Mouse (Mus musculus) CH12.LX (cell line): ENCODE measurements around the gene Atn1. TPM values are rescaled to one million over a fixed set of nuclear protein-coding genes. Genes with fewer than 3 reads are reported as not detected.
A peak's percentile ranks its signal among the peaks of the same experiment; 100 is the strongest.

Experiments used
- DNase-seq: peaks from one replicate; pipeline ENCODE4 v3.0.0-alpha.2; 2013; ENCODE audit errors: extremely low read depth
- H3K27ac ChIP-seq: 2 replicates; pipeline ENCODE4 v1.5.1; 2012; ENCODE audit warnings: low read depth, mild to moderate bottlenecking, control low read depth, moderate library complexity; ENCODE audit not compliant: insufficient read depth
- H3K27me3 ChIP-seq: replicated peaks from 2 replicates; pipeline ENCODE3; 2012; ENCODE audit warnings: inconsistent platforms
- H3K36me3 ChIP-seq, 2 experiments: replicated peaks in 1 of 2; 2 replicates each; pipeline versions ENCODE3 to v1.6.1; 2012; ENCODE audit warnings: inconsistent platforms in 1 of 2, low read length in 1 of 2, mild to moderate bottlenecking in 1 of 2, mixed read lengths in 1 of 2, moderate library complexity in 1 of 2; ENCODE audit not compliant: control insufficient read depth in 1 of 2, insufficient read depth in 1 of 2
- H3K4me1 ChIP-seq, 2 experiments: 2 replicates each; pipeline ENCODE4 v1.6.1; 2012; ENCODE audit warnings: inconsistent platforms in 1 of 2, moderate library complexity in 1 of 2; ENCODE audit not compliant: insufficient read depth in 2 of 2, control insufficient read depth in 1 of 2
- H3K4me2 ChIP-seq: 2 replicates; pipeline ENCODE4 v1.6.1; 2012; ENCODE audit warnings: low read depth, mild to moderate bottlenecking, control low read depth; ENCODE audit not compliant: poor library complexity, insufficient read depth, severe bottlenecking
- H3K4me3 ChIP-seq, 3 experiments: fragments of 150-350 bp in 1 of 3; sonication (generic) in 1 of 3; replicated peaks in 1 of 3; 2 replicates each; pipeline versions ENCODE3 to v1.5.1; 2011 to 2012; ENCODE audit warnings: low read depth in 2 of 3, low read length in 2 of 3, mild to moderate bottlenecking in 2 of 3, moderate library complexity in 2 of 3, control low read depth in 1 of 3, improper control_type of control experiment in 1 of 3, inconsistent platforms in 1 of 3, mixed read lengths in 1 of 3; ENCODE audit not compliant: poor library complexity in 1 of 3
- H3K79me2 ChIP-seq: replicated peaks from 2 replicates; pipeline ENCODE4 v1.6.1; 2012; ENCODE audit warnings: mild to moderate bottlenecking, moderate library complexity; ENCODE audit not compliant: control insufficient read depth, poor library complexity, insufficient read depth, severe bottlenecking; ENCODE audit errors: extremely low read depth
- H3K9ac ChIP-seq: 2 replicates; pipeline ENCODE4 v1.6.1; 2012; ENCODE audit warnings: low read depth, mild to moderate bottlenecking, control low read depth, moderate library complexity; ENCODE audit not compliant: insufficient read depth
- H3K9me3 ChIP-seq: replicated peaks from 2 replicates; pipeline ENCODE3; 2012; ENCODE audit warnings: low read length, inconsistent platforms, mixed read lengths
- BHLHE40 ChIP-seq: IDR thresholded peaks from 2 replicates; pipeline ENCODE4 v1.6.1; 2011; ENCODE audit warnings: mild to moderate bottlenecking, low read depth, low read length, improper control_type of control experiment
- CHD1 ChIP-seq: IDR thresholded peaks from 2 replicates; pipeline ENCODE4 v1.6.1; 2012; ENCODE audit warnings: low read depth, low read length, improper control_type of control experiment, inconsistent platforms
- CHD2 ChIP-seq: IDR thresholded peaks from 2 replicates; pipeline ENCODE4 v1.6.1; 2011; ENCODE audit warnings: low read length, improper control_type of control experiment
- CTCF ChIP-seq, 2 experiments: IDR thresholded peaks in 1 of 2; conservative IDR thresholded peaks in 1 of 2; 2 replicates each; pipeline ENCODE4 v1.5.1; 2011 to 2012; ENCODE audit warnings: low read depth in 2 of 2, low read length in 2 of 2, improper control_type of control experiment in 1 of 2, inconsistent platforms in 1 of 2, mild to moderate bottlenecking in 1 of 2, moderate library complexity in 1 of 2
- E2F4 ChIP-seq: IDR thresholded peaks from 2 replicates; pipeline ENCODE4 v1.6.1; 2011; ENCODE audit warnings: low read depth, low read length, improper control_type of control experiment; ENCODE audit not compliant: insufficient replicate concordance
- ELF1 ChIP-seq: IDR thresholded peaks from 2 replicates; pipeline ENCODE4 v1.6.1; 2014; ENCODE audit warnings: low read depth, mild to moderate bottlenecking, inconsistent platforms, low read length, improper control_type of control experiment
- EP300 ChIP-seq: IDR thresholded peaks from 2 replicates; pipeline ENCODE4 v1.6.1; 2011; ENCODE audit warnings: low read length, improper control_type of control experiment
- ETS1 ChIP-seq: conservative IDR thresholded peaks from 2 replicates; pipeline ENCODE4 v1.6.1; 2012; ENCODE audit warnings: low read depth, mild to moderate bottlenecking, inconsistent platforms, low read length, improper control_type of control experiment, moderate library complexity
- GABPA ChIP-seq: IDR thresholded peaks from 2 replicates; pipeline ENCODE4 v1.6.1; 2012; ENCODE audit warnings: low read depth, low read length, improper control_type of control experiment, inconsistent platforms; ENCODE audit not compliant: insufficient replicate concordance
- HCFC1 ChIP-seq: IDR thresholded peaks from 2 replicates; pipeline ENCODE4 v1.6.1; 2012; ENCODE audit warnings: low read depth, mild to moderate bottlenecking, inconsistent platforms, low read length, improper control_type of control experiment
- JUN ChIP-seq: IDR thresholded peaks from 2 replicates; pipeline ENCODE4 v1.6.1; 2011; ENCODE audit warnings: low read depth, mild to moderate bottlenecking, low read length, improper control_type of control experiment, moderate library complexity; ENCODE audit not compliant: insufficient read depth
- JUND ChIP-seq: conservative IDR thresholded peaks from 2 replicates; pipeline ENCODE4 v1.6.1; 2011; ENCODE audit warnings: low read depth, low read length, improper control_type of control experiment
- KAT2A ChIP-seq: IDR thresholded peaks from 2 replicates; pipeline ENCODE4 v1.6.1; 2012; ENCODE audit warnings: low read length, improper control_type of control experiment, inconsistent platforms; ENCODE audit not compliant: insufficient replicate concordance
- MAFK ChIP-seq: IDR thresholded peaks from 2 replicates; pipeline ENCODE4 v1.6.1; 2011; ENCODE audit warnings: low read length, improper control_type of control experiment; ENCODE audit not compliant: insufficient replicate concordance
- MEF2A ChIP-seq: IDR thresholded peaks from 2 replicates; pipeline ENCODE4 v1.6.1; 2014; ENCODE audit warnings: low read depth, mild to moderate bottlenecking, inconsistent platforms, low read length, improper control_type of control experiment, borderline replicate concordance
- MXI1 ChIP-seq: IDR thresholded peaks from 2 replicates; pipeline ENCODE4 v1.6.1; 2011; ENCODE audit warnings: mild to moderate bottlenecking, low read depth, low read length, improper control_type of control experiment
- MYC ChIP-seq: IDR thresholded peaks from 2 replicates; pipeline ENCODE4 v1.6.1; 2011; ENCODE audit warnings: low read depth, mild to moderate bottlenecking, improper control_type of control experiment, low read length
- NELFE ChIP-seq: IDR thresholded peaks from 2 replicates; pipeline ENCODE4 v1.6.1; 2011; ENCODE audit warnings: low read depth, low read length, improper control_type of control experiment
- NRF1 ChIP-seq: IDR thresholded peaks from 2 replicates; pipeline ENCODE4 v1.6.1; 2014; ENCODE audit warnings: low read depth, mild to moderate bottlenecking, inconsistent platforms, low read length, improper control_type of control experiment, moderate library complexity
- PAX5 ChIP-seq: IDR thresholded peaks from 2 replicates; pipeline ENCODE4 v1.6.1; 2012; ENCODE audit warnings: low read length, inconsistent platforms, mixed read lengths
- POLR2AphosphoS2 ChIP-seq: IDR thresholded peaks from 2 replicates; pipeline ENCODE4 v1.6.1; 2011; ENCODE audit warnings: low read depth, low read length, improper control_type of control experiment
- RAD21 ChIP-seq: IDR thresholded peaks from 2 replicates; pipeline ENCODE4 v1.6.1; 2011; ENCODE audit warnings: low read depth, mild to moderate bottlenecking, low read length, improper control_type of control experiment, moderate library complexity
- SMC3 ChIP-seq: IDR thresholded peaks from 2 replicates; pipeline ENCODE4 v1.6.1; 2011; ENCODE audit warnings: low read depth, low read length, improper control_type of control experiment
- TBP ChIP-seq: conservative IDR thresholded peaks from 2 replicates; pipeline ENCODE4 v1.6.1; 2011; ENCODE audit warnings: low read depth, low read length, improper control_type of control experiment
- TCF12 ChIP-seq: IDR thresholded peaks from 2 replicates; pipeline ENCODE4 v1.6.1; 2014; ENCODE audit warnings: low read depth, mild to moderate bottlenecking, inconsistent platforms, low read length, improper control_type of control experiment
- USF2 ChIP-seq: conservative IDR thresholded peaks from 2 replicates; pipeline ENCODE4 v1.6.1; 2011; ENCODE audit warnings: low read depth, low read length, improper control_type of control experiment
- ZC3H11A ChIP-seq: IDR thresholded peaks from 2 replicates; pipeline ENCODE4 v1.6.1; 2012; ENCODE audit warnings: low read depth, mild to moderate bottlenecking, inconsistent platforms, low read length, improper control_type of control experiment
- ZKSCAN1 ChIP-seq: IDR thresholded peaks from 2 replicates; pipeline ENCODE4 v1.6.1; 2012; ENCODE audit warnings: low read depth, inconsistent platforms, low read length, improper control_type of control experiment, borderline replicate concordance
- ZMIZ1 ChIP-seq: IDR thresholded peaks from 2 replicates; pipeline ENCODE4 v1.6.1; 2012; ENCODE audit warnings: low read depth, mild to moderate bottlenecking, inconsistent platforms, low read length, improper control_type of control experiment
- dilution Hi-C: fragments of 300-500 bp; cut with MboI; formaldehyde crosslinking; loops from 2 replicates; pipeline ENCODE4 v1.14.3; 2020; ENCODE audit warnings: low sequenced_read_pairs; ENCODE audit not compliant: extremely low pct_unique_long_range_greater_than_20kb, extremely low pct_ligation_motif_present
- in situ Hi-C: fragments of 300-500 bp; cut with MboI; formaldehyde crosslinking; loops from 3 replicates; pipeline ENCODE4 v1.14.3; 2019; ENCODE audit warnings: low sequenced_read_pairs, low pct_ligation_motif_present, low pct_unique_long_range_greater_than_20kb, mixed read lengths
- polyA plus RNA-seq: library from polyadenylated mRNA; unstranded; fragments of >175 nt; gene quantifications from 2 replicates; pipeline ENCODE4 v1.2.1, GENCODE M21; 2012; ENCODE audit warnings: low read depth; ENCODE audit not compliant: insufficient read length
- total RNA-seq, 2 experiments: library from RNA; depleted of rRNA; stranded (reverse); fragments of 300-350 nt in 1 of 2; fragments of >200 nt in 1 of 2; gene quantifications; 2 replicates each; pipeline ENCODE4 v1.2.3; 2012 to 2014

Atn1 gene
- total and polyA plus RNA-seq, 3 experiments = 1.7 to 35.1 (median 4.6) TPM

DNA sequence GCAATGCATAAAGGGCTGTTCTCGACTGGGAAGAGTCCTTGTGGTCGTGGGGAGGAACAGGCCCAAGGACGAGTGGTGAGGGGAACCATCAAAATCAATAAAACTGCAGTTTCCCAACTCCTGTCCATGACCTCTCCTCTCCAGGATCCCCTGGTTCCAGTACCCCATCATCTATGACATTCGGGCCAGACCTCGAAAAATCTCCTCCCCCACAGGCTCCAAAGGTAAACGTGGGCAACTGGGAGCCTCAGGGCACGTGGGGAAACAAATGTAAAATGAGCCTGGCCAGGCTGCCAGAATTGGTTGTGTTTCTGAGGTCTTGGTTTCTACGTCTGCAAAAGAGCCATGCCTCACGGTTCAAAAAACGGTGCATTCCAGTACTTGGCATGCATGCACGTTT, 43.4 kb downstream of the Atn1 start:
- H3K4me3 ChIP-seq = peak overlapping the region; percentile 96 to 99 (median 97)
- H3K27ac ChIP-seq = peak overlapping the region; percentile 30
- dilution Hi-C loops = no loop called here
- peaks cover 68% of the 10 kb centered on the region for H3K79me2 ChIP-seq
- in situ Hi-C loops = no loop called here
- H3K9ac ChIP-seq = peak overlapping the region; percentile 91
- no peak for TF ChIP-seq TCF12
- no peak for TF ChIP-seq ETS1
- TF ChIP-seq MEF2A = no peak
- no peak for TF ChIP-seq CTCF (conservative IDR thresholded peaks at IDR 0.05 in 1 of 2, IDR thresholded peaks at IDR 0.05 in 1 of 2; ENCODE audit: low read depth in 2 of 2, low read length in 2 of 2)
- no peak for TF ChIP-seq MAFK
- no peak for TF ChIP-seq TBP
- no peak for TF ChIP-seq ZMIZ1
- TF ChIP-seq JUND = no peak
- no peak for TF ChIP-seq GABPA
- H3K4me2 ChIP-seq = peak overlapping the region; percentile 87
- H3K27me3 ChIP-seq = no peaks in the 10 kb centered on the region
- no peak for DNase-seq
- H3K4me1 ChIP-seq = peaks cover 24 to 60% of the 10 kb centered on the region in 2 experiments
- H3K36me3 ChIP-seq = peaks cover 42 to 68% of the 10 kb centered on the region in 2 experiments
- H3K9me3 ChIP-seq = no peaks in the 10 kb centered on the region

DNA sequence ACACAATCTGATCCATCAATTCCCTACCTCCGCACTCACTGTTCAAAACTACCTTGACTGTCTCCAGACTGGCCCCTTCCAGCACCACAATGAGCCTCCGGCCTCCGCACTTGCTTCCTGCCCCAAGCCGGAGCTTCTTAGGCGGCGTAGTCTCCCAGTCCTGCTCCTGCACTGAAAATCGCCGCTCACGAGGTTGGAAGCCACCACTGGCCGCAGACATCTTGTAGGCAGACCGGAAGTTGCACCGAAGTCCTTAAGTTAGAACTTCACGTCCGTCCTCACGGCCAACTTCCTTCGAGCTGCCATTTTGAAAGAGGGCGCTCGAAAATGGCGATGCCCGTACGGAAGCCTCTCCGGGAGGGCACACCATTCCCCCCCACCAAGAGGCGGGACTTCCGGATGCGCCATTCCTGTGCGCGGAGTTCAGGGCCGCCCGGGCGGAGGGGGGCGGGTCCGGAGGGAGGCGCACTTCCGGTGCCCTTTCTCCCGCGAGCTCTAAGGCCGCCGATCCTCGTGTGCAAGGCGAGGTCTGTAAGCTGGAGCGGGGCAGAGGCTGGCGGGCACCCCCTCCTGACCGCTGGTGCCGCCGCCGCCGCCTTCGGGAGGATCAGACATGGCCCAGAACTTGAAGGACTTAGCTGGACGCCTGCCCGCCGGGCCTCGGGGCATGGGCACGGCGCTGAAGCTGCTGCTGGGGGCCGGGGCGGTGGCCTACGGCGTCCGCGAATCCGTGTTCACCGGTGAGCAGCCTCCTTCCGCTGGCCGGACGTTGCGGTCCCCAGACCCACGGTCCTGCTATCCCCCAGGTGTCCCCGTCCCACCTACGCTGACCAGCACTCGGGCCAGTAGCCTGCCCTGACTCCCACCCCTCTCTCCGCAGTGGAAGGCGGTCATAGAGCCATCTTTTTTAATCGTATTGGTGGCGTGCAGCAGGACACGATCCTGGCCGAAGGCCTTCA, 44.2 kb downstream of the Atn1 start, which contains the start of the genes Emg1 and Phb2:
Gene Emg1 (minus strand): TSS at position 355 of the 959 bp plus-strand sequence.
Gene Phb2 (plus strand): TSS at position 513 of the 959 bp plus-strand sequence.
- Histone ChIP-seq H3K27ac (peak within 1 kb of the TSS; percentile 57), H3K9me3 (no peaks in the 10 kb centered on the region), H3K36me3 (peaks cover 50 to 68% of the 10 kb centered on the region in 2 experiments), H3K4me1 (peaks cover 26 to 62% of the 10 kb centered on the region in 2 experiments), H3K4me2 (peak within 1 kb of the TSS; percentile 87), H3K79me2 (peaks cover 76% of the 10 kb centered on the region), H3K9ac (peak within 1 kb of the TSS; percentile 91), H3K27me3 (no peaks in the 10 kb centered on the region), H3K4me3 (peak within 1 kb of the TSS; percentile 97 to 99 (median 97))
- in situ Hi-C loops = no loop called here
- DNase-seq = peak; percentile 98
- dilution Hi-C loops = no loop called here
- TF ChIP-seq KAT2A (peak; percentile 97), EP300 (no peak), JUN (no peak), HCFC1 (peak; percentile 95), ZKSCAN1 (no peak), PAX5 (no peak), SMC3 (no peak), TCF12 (peak; percentile 90), NRF1 (peak; percentile 85), CHD1 (no peak; the same call in 1 of the 2 replicates), E2F4 (no peak), MYC (peak; percentile 76), POLR2AphosphoS2 (peak; percentile 63; the same call in 1 of the 2 replicates), USF2 (no peak), MAFK (no peak), BHLHE40 (no peak), ELF1 (peak; percentile 95), MXI1 (peak; percentile 93; the same call in 1 of the 2 replicates), MEF2A (peak; percentile 73; the same call in 1 of the 2 replicates), NELFE (peak; percentile 89), CHD2 (peak; percentile 85), RAD21 (no peak; the same call in 1 of the 2 replicates), ZC3H11A (peak; percentile 52; the same call in 1 of the 2 replicates)
